Comparison of ENCODE assay signal across 16 mouse cellular contexts in genomic region chr1:97600371-97600770, GRCm38 (mm10).
"Had no signal": no experiment of that assay in that cellular context is flagged by ENCODE, and none has a peak within 500 bp of the region (broad histone marks: within the 10 kb centered on the region; RNA-seq: fewer than 3 reads in every experiment).

No protein-coding gene starts in this region.

- DNase-seq: retina, postnatal 1 day; right cerebral cortex, adult 18-20 months; right cerebral cortex, postnatal 14 days; right cerebral cortex, postnatal 25 days; right cerebral cortex, postnatal 4 days; spleen, adult 18-20 months; thymus, adult 18-20 months; thymus, adult 2 months; thymus, postnatal 14 days; thymus, postnatal 25 days; thymus, postnatal 36 days; thymus, postnatal 4 days had no signal

- H3K27ac ChIP-seq: neural tube, embryonic 13.5 days; neural tube, embryonic 15.5 days; stomach, embryonic 15.5 days; stomach, postnatal 0 days had no signal

- H3K9ac ChIP-seq: neural tube, embryonic 13.5 days; neural tube, embryonic 15.5 days; stomach, embryonic 15.5 days had no signal

- H3K27me3 ChIP-seq: neural tube, embryonic 13.5 days; neural tube, embryonic 15.5 days; stomach, embryonic 15.5 days had no signal

- H3K4me1 ChIP-seq: neural tube, embryonic 13.5 days; neural tube, embryonic 15.5 days; stomach, embryonic 15.5 days had no signal

- H3K36me3 ChIP-seq: neural tube, embryonic 13.5 days; neural tube, embryonic 15.5 days; stomach, embryonic 15.5 days had no signal

- H3K4me3 ChIP-seq: neural tube, embryonic 13.5 days; neural tube, embryonic 15.5 days; stomach, embryonic 15.5 days had no signal

- H3K9me3 ChIP-seq: neural tube, embryonic 13.5 days; neural tube, embryonic 15.5 days; stomach, embryonic 15.5 days had no signal
